Mouse (Mus musculus): Measurements from ENCODE around the gene Ciart. TPM values are rescaled to one million over a fixed set of nuclear protein-coding genes. Genes with fewer than 3 reads are reported as not detected.
A peak's percentile ranks its signal among the peaks of the same experiment; 100 is the strongest.
"Not testable (repeated sequence)": the region's sequence is repeated elsewhere in the genome, so short reads cannot be mapped to it uniquely, and the experiment has no call there.

Ciart gene
- polyA plus RNA-seq, 1 experiment from 2014 or later, result 2.7 TPM

DNA sequence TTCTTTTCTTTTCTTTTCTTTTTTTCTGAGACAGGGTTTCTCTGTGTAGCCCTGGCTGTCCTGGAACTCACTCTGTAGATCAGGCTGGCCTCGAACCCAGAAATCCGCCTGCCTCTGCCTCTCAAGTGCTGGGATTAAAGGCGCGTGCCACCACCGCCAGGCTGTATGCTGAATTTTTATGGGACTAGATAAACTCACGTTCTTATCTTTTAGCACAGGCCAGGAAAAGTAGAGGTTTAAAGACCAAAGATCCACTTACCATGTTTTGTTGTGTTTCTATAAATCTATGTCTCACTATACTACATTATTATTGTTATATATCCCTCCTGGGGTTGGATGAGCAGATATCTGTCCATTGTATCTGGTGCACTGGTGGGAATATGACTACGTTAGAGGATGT lies 41.4 kb upstream of the Ciart start:
- H3K36me3 ChIP-seq (replicated peaks; ENCODE audit: control insufficient read depth, insufficient read depth); DNase-seq (ENCODE audit: low spot score); H3K9ac ChIP-seq; ATAC-seq (ENCODE audit: low FRiP score); H3K4me3 ChIP-seq (replicated peaks; ENCODE audit: low read length); H3K27me3 ChIP-seq (ENCODE audit: control insufficient read depth, insufficient read depth, low read length); H3K4me1 ChIP-seq (replicated peaks; ENCODE audit: control insufficient read depth, insufficient read depth, low read length); H3K27ac ChIP-seq; H3K9me3 ChIP-seq (ENCODE audit: control insufficient read depth, low read length); H3K4me2 ChIP-seq (replicated peaks): not testable (repeated sequence)
- 90% methylated on average over 7 of the region's 7 CpGs for WGBS

GRCm38 (mm10) chr3:95920532-95920931 lies 38.5 kb upstream of the Ciart start:
- not testable (repeated sequence) for H3K4me1 ChIP-seq (replicated peaks; ENCODE audit: control insufficient read depth, insufficient read depth, low read length); H3K9ac ChIP-seq; H3K4me3 ChIP-seq (replicated peaks; ENCODE audit: low read length); H3K27me3 ChIP-seq (ENCODE audit: control insufficient read depth, insufficient read depth, low read length); DNase-seq (ENCODE audit: low spot score); ATAC-seq (ENCODE audit: low FRiP score); H3K4me2 ChIP-seq (replicated peaks); H3K27ac ChIP-seq; H3K9me3 ChIP-seq (ENCODE audit: control insufficient read depth, low read length); H3K36me3 ChIP-seq (replicated peaks; ENCODE audit: control insufficient read depth, insufficient read depth)
- 60% methylated on average over 2 of the region's 2 CpGs for WGBS

DNA sequence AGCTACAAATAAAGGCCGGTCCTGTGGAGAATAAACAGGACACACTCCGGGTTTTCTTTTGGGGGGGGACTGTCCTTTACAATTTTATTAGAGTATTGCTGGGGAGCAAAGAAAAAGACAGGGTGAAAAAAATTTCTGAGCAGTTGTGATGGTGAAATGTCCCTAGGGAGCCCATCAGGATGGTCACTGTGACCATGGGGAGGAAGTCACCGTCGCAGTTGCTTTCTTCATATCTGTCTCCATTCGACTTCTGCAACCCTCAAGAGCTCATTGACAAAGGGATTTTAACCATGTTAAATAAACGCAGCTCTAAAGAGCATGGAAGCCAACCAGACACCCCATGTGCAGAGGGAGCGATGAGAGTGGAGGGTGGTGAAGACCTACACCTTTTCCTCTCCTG lies 34.7 kb upstream of the Ciart start:
- H3K4me3 ChIP-seq (replicated peaks; ENCODE audit: low read length), result no peak overlapping the region
- no peaks in the 10 kb centered on the region for H3K9me3 ChIP-seq (ENCODE audit: control insufficient read depth, low read length)
- 80% methylated on average over 7 of the region's 7 CpGs for WGBS
- ATAC-seq (ENCODE audit: low FRiP score) (no peak), DNase-seq (ENCODE audit: low spot score) (no peak)
- H3K27me3 ChIP-seq (ENCODE audit: control insufficient read depth, insufficient read depth, low read length), result no peaks in the 10 kb centered on the region
- H3K27ac ChIP-seq, result no peak overlapping the region
- H3K4me1 ChIP-seq (replicated peaks; ENCODE audit: control insufficient read depth, insufficient read depth, low read length), result no peaks in the 10 kb centered on the region
- no peak overlapping the region for H3K4me2 ChIP-seq (replicated peaks)
- no peaks in the 10 kb centered on the region for H3K36me3 ChIP-seq (replicated peaks; ENCODE audit: control insufficient read depth, insufficient read depth)
- H3K9ac ChIP-seq, result no peak overlapping the region

- no peaks in the 10 kb centered on the region for H3K27me3 ChIP-seq (ENCODE audit: control insufficient read depth, insufficient read depth, low read length)
- DNase-seq (ENCODE audit: low spot score), result no peak
- H3K4me3 ChIP-seq (replicated peaks; ENCODE audit: low read length), result no peak overlapping the region
- no peaks in the 10 kb centered on the region for H3K36me3 ChIP-seq (replicated peaks; ENCODE audit: control insufficient read depth, insufficient read depth)
- 98% methylated on average over 4 of the region's 4 CpGs for WGBS
- no peak for ATAC-seq (ENCODE audit: low FRiP score)
- H3K9ac ChIP-seq, result no peak overlapping the region
- no peaks in the 10 kb centered on the region for H3K9me3 ChIP-seq (ENCODE audit: control insufficient read depth, low read length)
- no peaks in the 10 kb centered on the region for H3K4me1 ChIP-seq (replicated peaks; ENCODE audit: control insufficient read depth, insufficient read depth, low read length)
- no peak overlapping the region for H3K4me2 ChIP-seq (replicated peaks)
- no peak overlapping the region for H3K27ac ChIP-seq
Observed at GRCm38 (mm10) chr3:95914706-95915105, 32.7 kb upstream of the Ciart start.

GRCm38 (mm10) chr3:95907613-95908012 lies 25.6 kb upstream of the Ciart start:
- H3K36me3 ChIP-seq (replicated peaks; ENCODE audit: control insufficient read depth, insufficient read depth), result no peaks in the 10 kb centered on the region
- H3K27ac ChIP-seq, result no peak overlapping the region
- ATAC-seq (ENCODE audit: low FRiP score) (no peak), DNase-seq (ENCODE audit: low spot score) (no peak)
- 56% methylated on average over 4 of the region's 4 CpGs for WGBS
- H3K9me3 ChIP-seq (ENCODE audit: control insufficient read depth, low read length), result no peaks in the 10 kb centered on the region
- peaks cover 21% of the 10 kb centered on the region for H3K4me1 ChIP-seq (replicated peaks; ENCODE audit: control insufficient read depth, insufficient read depth, low read length)
- H3K4me3 ChIP-seq (replicated peaks; ENCODE audit: low read length), result no peak overlapping the region
- no peak overlapping the region for H3K4me2 ChIP-seq (replicated peaks)
- H3K27me3 ChIP-seq (ENCODE audit: control insufficient read depth, insufficient read depth, low read length), result peaks cover 20% of the 10 kb centered on the region; the same call in 1 of the 2 replicates
- no peak overlapping the region for H3K9ac ChIP-seq

DNA sequence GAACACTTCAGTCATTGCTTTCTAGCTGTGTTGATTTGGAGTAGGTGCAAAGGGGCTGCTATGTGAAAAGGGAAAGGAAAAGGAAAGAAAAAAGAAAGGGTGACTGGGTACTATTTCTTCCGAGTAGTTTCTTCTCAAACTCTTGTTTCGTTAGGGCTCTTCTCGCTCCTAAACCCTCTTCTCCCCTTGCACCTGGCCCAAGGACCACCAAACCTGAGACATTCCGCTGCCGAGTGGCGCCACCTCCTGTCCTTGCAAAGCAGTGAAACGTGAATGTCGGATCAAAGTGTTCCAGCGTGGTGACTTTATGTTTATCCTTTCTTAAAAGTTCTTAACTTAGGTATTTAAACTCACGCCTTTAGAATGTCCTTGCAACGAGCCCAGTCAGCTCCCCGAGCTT lies 24.8 kb upstream of the Ciart start:
- no peak overlapping the region for H3K9ac ChIP-seq
- H3K27me3 ChIP-seq (ENCODE audit: control insufficient read depth, insufficient read depth, low read length), result peaks cover 20% of the 10 kb centered on the region; the same call in 1 of the 2 replicates
- H3K36me3 ChIP-seq (replicated peaks; ENCODE audit: control insufficient read depth, insufficient read depth), result no peaks in the 10 kb centered on the region
- DNase-seq (ENCODE audit: low spot score) (peak; percentile 65), ATAC-seq (ENCODE audit: low FRiP score) (no peak)
- WGBS, result under 1% methylated on average over 12 of the region's 12 CpGs
- no peak overlapping the region for H3K27ac ChIP-seq
- peak overlapping the region; percentile 62 for H3K4me2 ChIP-seq (replicated peaks)
- H3K9me3 ChIP-seq (ENCODE audit: control insufficient read depth, low read length), result no peaks in the 10 kb centered on the region
- peaks cover 21% of the 10 kb centered on the region for H3K4me1 ChIP-seq (replicated peaks; ENCODE audit: control insufficient read depth, insufficient read depth, low read length)
- 0 out of 2 replicates have a peak overlapping the region, but pooled peaks have one; percentile 10 for H3K4me3 ChIP-seq (replicated peaks; ENCODE audit: low read length)

DNA sequence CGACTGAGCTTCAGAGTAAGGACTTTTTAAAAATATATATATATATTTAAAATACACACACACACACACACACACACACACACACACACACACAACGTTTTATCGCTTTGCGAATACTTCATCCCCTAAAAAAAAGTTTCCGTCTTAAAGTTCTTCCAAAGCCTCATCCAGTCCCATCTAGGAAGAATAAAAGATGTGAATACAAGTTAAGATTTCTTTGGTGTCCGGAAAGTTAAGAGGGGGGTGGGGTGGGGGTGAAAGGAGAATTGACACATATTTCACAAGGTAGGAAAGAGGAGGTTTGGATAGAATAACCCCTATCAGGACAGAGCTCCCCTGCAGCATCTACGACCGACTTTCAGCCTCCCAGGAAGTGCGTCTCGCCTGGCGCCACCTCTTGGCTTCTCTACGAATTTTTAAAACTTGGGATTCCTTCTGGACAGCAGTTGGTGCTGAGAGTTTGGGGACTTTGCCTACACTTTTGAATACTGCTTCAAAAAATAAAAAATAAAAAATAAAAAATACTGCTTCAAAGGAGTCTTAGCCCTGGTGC lies 24.0 kb upstream of the Ciart start:
- peak overlapping the region; percentile 62 for H3K4me2 ChIP-seq (replicated peaks)
- no peaks in the 10 kb centered on the region for H3K36me3 ChIP-seq (replicated peaks; ENCODE audit: control insufficient read depth, insufficient read depth)
- no peak overlapping the region for H3K27ac ChIP-seq
- no peaks in the 10 kb centered on the region for H3K9me3 ChIP-seq (ENCODE audit: control insufficient read depth, low read length)
- H3K9ac ChIP-seq, result peak overlapping the region; percentile 38; the same call in 1 of the 2 replicates
- peak; percentile 72 for DNase-seq (ENCODE audit: low spot score)
- H3K27me3 ChIP-seq (ENCODE audit: control insufficient read depth, insufficient read depth, low read length), result peaks cover 20% of the 10 kb centered on the region; the same call in 1 of the 2 replicates
- H3K4me3 ChIP-seq (replicated peaks; ENCODE audit: low read length), result 0 out of 2 replicates have a peak overlapping the region, but pooled peaks have one; percentile 27
- ATAC-seq (ENCODE audit: low FRiP score), result no peak
- WGBS, result 1% methylated on average over 12 of the region's 12 CpGs
- H3K4me1 ChIP-seq (replicated peaks; ENCODE audit: control insufficient read depth, insufficient read depth, low read length), result peaks cover 21% of the 10 kb centered on the region

DNA sequence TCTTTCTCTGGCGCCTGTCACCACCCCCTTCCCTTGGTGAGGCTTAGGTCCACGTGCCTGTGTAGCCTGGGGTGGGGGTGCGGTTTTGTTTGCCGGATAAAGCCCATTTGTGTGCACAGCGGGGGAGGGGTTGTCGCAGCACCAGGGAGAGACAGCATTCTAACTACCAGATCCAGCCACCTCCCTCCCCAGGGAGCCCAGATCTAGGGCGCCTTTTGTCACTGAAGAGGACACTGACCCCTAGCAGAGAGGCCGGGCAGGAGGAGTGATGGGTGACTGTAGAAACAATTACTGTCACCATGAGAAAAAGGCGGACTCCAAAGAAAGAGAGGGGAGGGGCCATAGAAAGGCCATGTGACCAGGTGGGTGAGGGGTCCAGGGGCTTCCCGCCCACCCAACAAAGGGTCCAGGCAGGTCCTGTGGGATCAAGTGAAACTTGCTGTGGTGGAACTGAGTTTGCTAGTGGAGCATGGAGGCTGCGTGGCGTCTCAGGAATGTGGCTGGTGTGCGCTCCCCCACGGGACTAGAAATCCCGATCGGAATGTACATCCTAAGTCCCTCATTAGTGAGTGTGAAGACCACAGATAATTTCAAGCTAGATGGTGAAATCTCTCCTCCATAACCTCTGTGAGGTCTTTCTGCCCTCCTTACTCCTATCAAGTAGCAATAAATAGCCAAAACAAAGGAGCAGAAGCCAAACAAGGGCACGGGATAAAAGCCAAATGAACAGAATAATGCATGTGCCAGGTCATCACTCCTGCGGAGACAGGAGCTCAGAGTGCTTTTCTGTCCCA lies 23.3 kb upstream of the Ciart start:
- Histone ChIP-seq H3K4me3 (replicated peaks; ENCODE audit: low read length) (peak overlapping the region; percentile 27), H3K9ac (peak overlapping the region; percentile 38), H3K27me3 (ENCODE audit: control insufficient read depth, insufficient read depth, low read length) (peaks cover 20% of the 10 kb centered on the region; the same call in 1 of the 2 replicates), H3K27ac (no peak overlapping the region), H3K36me3 (replicated peaks; ENCODE audit: control insufficient read depth, insufficient read depth) (no peaks in the 10 kb centered on the region), H3K4me2 (replicated peaks) (peak overlapping the region; percentile 62), H3K9me3 (ENCODE audit: control insufficient read depth, low read length) (no peaks in the 10 kb centered on the region), H3K4me1 (replicated peaks; ENCODE audit: control insufficient read depth, insufficient read depth, low read length) (peaks cover 21% of the 10 kb centered on the region)
- 0 out of 2 replicates have a peak, but pooled peaks have one; percentile 35 for ATAC-seq (ENCODE audit: low FRiP score)
- under 1% methylated on average over 18 of the region's 18 CpGs for WGBS
- no peak for DNase-seq (ENCODE audit: low spot score)

GRCm38 (mm10) chr3:95904568-95904967 lies 22.5 kb upstream of the Ciart start, which contains the start of gene Car14:
Gene Car14 (minus strand): TSS chr3:95904691.
- no peak for DNase-seq (ENCODE audit: low spot score)
- under 1% methylated on average over 15 of the region's 15 CpGs for WGBS
- no peaks in the 10 kb centered on the region for H3K9me3 ChIP-seq (ENCODE audit: control insufficient read depth, low read length)
- H3K36me3 ChIP-seq (replicated peaks; ENCODE audit: control insufficient read depth, insufficient read depth), result no peaks in the 10 kb centered on the region
- H3K4me3 ChIP-seq (replicated peaks; ENCODE audit: low read length), result peak within 1 kb of the TSS; percentile 27
- ATAC-seq (ENCODE audit: low FRiP score), result peak; percentile 35; the same call in 1 of the 2 replicates
- H3K4me2 ChIP-seq (replicated peaks), result peak within 1 kb of the TSS; percentile 62
- H3K27ac ChIP-seq, result no peak within 1 kb of the TSS
- H3K9ac ChIP-seq, result peak within 1 kb of the TSS; percentile 38
- peaks cover 21% of the 10 kb centered on the region for H3K4me1 ChIP-seq (replicated peaks; ENCODE audit: control insufficient read depth, insufficient read depth, low read length)
- H3K27me3 ChIP-seq (ENCODE audit: control insufficient read depth, insufficient read depth, low read length), result peaks cover 20% of the 10 kb centered on the region; the same call in 1 of the 2 replicates

Measured in hindbrain, embryonic 14.5 days (tissue).